Mouse (Mus musculus) hindbrain, embryonic 11.5 days (tissue): ENCODE measurements around the gene Glt8d2. TPM values are rescaled to one million over a fixed set of nuclear protein-coding genes. Genes with fewer than 3 reads are reported as not detected.

Experiments
- ATAC-seq: fragments of 200-750 bp; cut with Nextera tagmentation; 2 replicates; pipeline ENCODE4 v1.8.0; 2017; ENCODE audit warnings: mild to moderate bottlenecking, moderate TSS enrichment, moderate library complexity; ENCODE audit not compliant: low FRiP score
- DNase-seq: peaks from one replicate; pipeline ENCODE4 v3.0.0-alpha.2; 2015; ENCODE audit warnings: low spot score
- H3K27ac ChIP-seq: fragments of 300-500 bp; sonication (generic); 2 replicates; pipeline ENCODE4 v1.5.1; 2014; ENCODE audit warnings: mild to moderate bottlenecking, low read depth, low read length
- H3K27me3 ChIP-seq: fragments of 300-500 bp; sonication (generic); 2 replicates; pipeline ENCODE4 v1.6.1; 2014; ENCODE audit warnings: mild to moderate bottlenecking, low read length, moderate library complexity, mixed read lengths; ENCODE audit not compliant: control insufficient read depth, insufficient read depth
- H3K36me3 ChIP-seq: fragments of 300-500 bp; sonication (generic); 2 replicates; pipeline ENCODE4 v1.6.1; 2014; ENCODE audit warnings: mild to moderate bottlenecking, low read length, moderate library complexity, mixed read lengths; ENCODE audit not compliant: control insufficient read depth, insufficient read depth
- H3K4me1 ChIP-seq: fragments of 300-500 bp; sonication (generic); replicated peaks from 2 replicates; pipeline ENCODE4 v1.6.1; 2014; ENCODE audit warnings: low read length, mixed read lengths; ENCODE audit not compliant: control insufficient read depth, insufficient read depth
- H3K4me2 ChIP-seq: fragments of 300-500 bp; sonication (generic); replicated peaks from 2 replicates; pipeline ENCODE4 v1.6.1; 2014; ENCODE audit warnings: mild to moderate bottlenecking, low read depth, low read length
- H3K4me3 ChIP-seq: fragments of 300-500 bp; sonication (generic); 2 replicates; pipeline ENCODE4 v1.5.1; 2014; ENCODE audit warnings: low read depth, low read length
- H3K9ac ChIP-seq: fragments of 300-500 bp; sonication (generic); 2 replicates; pipeline ENCODE4 v1.6.1; 2014; ENCODE audit warnings: low read depth, low read length
- H3K9me3 ChIP-seq: fragments of 300-500 bp; sonication (generic); 2 replicates; pipeline ENCODE4 v1.6.1; 2016; ENCODE audit warnings: low read length; ENCODE audit not compliant: control insufficient read depth
- WGBS: fragments of 180-500 bp; shearing (Covaris S2); extraction: QIAGEN DNeasy Blood & Tissue Kit; methylation state at CpG from one replicate; pipeline ENCODE4 v1.1.7; 2014; 5-methylcytosine and 5-hydroxymethylcytosine counted together
- polyA plus RNA-seq: library from polyadenylated mRNA; unstranded; fragments of >200 nt; fragmentation: Nextera tagmentation; extraction: Ambion mirVana; gene quantifications from 2 replicates; pipeline ENCODE4 v1.2.1, GENCODE M21; 2014

Glt8d2 gene
- polyA plus RNA-seq, 1 experiment from 2014 or later = 4.6 TPM

- H3K36me3 ChIP-seq = no peaks in the 10 kb centered on the region
- H3K4me1 ChIP-seq = no peaks in the 10 kb centered on the region
- peak overlapping the region; percentile 47 for H3K4me2 ChIP-seq
- no peaks in the 10 kb centered on the region for H3K9me3 ChIP-seq
- no peaks in the 10 kb centered on the region for H3K27me3 ChIP-seq
- H3K4me3 ChIP-seq = peak overlapping the region; percentile 64
- no peak overlapping the region for H3K27ac ChIP-seq
- peak; percentile 15 for DNase-seq
- WGBS = 29% methylated on average over 9 of the region's 9 CpGs
- H3K9ac ChIP-seq = peak overlapping the region; percentile 79
- no peak; the same call in 1 of the 2 replicates for ATAC-seq
Measured at GRCm38 (mm10) chr10:82622235-82622634, 68.2 kb downstream of the Glt8d2 start.

Other genes starting within 250 kb of the Glt8d2 start
- gene Gm1553, start 198.0 kb downstream of the Glt8d2 start, polyA plus RNA-seq = not detected in 2 replicates
- gene 1190007I07Rik, start 67.4 kb downstream of the Glt8d2 start, polyA plus RNA-seq = 33.5 and 33.7 TPM in 2 replicates
- 277 and 328 TPM in 2 replicates for gene Tdg, start 60.8 kb downstream of the Glt8d2 start, polyA plus RNA-seq
- gene Hcfc2, start 5.5 kb upstream of the Glt8d2 start, polyA plus RNA-seq = 34.4 and 35.4 TPM in 2 replicates
- 60.7 and 68.2 TPM in 2 replicates for gene Nfyb, start 73.5 kb upstream of the Glt8d2 start, polyA plus RNA-seq
- 170 and 196 TPM in 2 replicates for gene Txnrd1, start 143.3 kb upstream of the Glt8d2 start, polyA plus RNA-seq
- 0.56 and 1.1 TPM in 2 replicates for gene Eid3, start 176.0 kb upstream of the Glt8d2 start, polyA plus RNA-seq